Mouse (Mus musculus) brain, embryonic 18.5 days (tissue): ENCODE results near the gene Fxyd3.

Source experiments
- DNase-seq: peaks from one replicate; pipeline ENCODE4 v3.0.0-alpha.2; 2012; ENCODE audit warnings: low read depth, low spot score

Gene Fxyd3

DNA sequence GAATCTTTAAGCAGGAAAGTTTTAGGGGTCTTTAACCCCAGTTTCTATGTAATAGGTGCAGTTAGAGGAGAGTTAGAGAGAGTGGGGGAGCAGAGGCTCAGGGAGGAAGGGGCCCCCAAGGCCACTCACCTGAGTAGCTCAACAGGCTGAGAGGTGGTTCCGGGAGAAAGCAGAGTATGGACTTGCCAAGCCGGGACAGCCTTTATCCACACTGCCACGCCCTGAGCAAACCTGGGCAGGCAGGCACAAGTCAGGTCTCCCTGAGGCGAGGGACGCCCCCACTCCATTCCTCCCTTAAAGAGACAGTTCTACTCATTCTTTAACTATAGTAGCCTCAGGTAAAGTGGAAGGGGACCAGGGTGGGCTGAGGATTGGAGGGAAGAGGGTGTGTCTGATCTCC lies at the start of gene Fxyd3:
Gene Fxyd3, minus strand, starts transcription at position 213 of the 400 bp plus-strand sequence.
- DNase-seq: no peak

DNA sequence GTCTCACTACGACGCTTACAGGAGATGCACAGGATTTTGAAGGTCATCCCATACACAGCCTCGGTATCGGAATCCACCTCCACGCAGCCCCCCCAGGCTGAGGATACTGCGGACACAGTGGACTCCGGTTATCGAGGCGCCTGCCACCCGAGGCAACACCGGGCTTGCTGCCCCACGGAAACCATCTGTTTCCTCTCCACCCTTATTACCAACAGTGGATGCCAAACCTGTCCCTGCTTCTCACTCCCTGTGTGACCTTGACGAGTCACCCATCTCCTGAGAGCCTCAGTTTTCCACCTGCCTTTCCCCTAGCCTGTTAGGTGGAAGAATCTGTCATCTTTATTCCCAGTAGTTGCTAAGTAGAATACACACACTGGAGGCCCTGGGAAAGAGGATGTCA lies 48.6 kb upstream of the Fxyd3 start:
- no peak for DNase-seq

DNA sequence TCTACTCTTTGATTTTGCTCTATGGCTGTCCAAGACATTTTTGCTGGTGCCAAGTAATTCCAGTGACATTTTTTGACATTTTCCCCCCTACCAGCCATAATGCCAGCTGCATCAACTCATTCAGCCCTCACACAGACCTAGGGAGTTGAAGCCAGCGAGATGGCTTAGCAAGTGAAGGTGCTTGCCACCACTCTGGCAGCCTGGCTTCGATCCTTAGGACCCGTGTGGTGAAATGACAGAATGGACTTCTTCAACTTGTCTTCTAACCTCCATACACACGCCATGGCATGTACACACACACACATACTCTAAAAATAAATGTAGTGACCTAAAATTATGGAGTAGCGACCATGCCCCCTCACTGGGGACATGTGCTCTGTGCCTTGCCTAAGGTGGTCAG lies 47.9 kb upstream of the Fxyd3 start:
- no peak for DNase-seq

DNA sequence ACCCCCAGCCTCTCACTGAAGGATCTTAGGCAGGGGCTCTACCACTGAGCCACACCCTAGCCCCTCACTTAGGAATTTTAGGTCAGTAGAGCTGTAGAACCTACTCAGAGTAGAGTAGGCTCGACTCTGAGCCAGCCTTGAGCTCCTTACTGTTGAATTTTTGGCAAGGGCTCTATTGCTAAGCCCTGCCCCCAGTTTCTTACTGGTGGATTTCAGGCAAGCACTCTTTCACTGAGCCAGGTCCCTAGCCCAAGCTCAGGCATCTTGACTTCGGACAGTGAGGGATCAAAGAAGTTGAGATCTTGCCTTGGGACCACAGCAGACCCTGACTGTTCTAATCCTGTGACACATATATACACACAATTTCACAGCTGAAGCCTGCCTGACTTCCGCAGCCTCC lies 47.2 kb upstream of the Fxyd3 start:
- DNase-seq: no peak

DNA sequence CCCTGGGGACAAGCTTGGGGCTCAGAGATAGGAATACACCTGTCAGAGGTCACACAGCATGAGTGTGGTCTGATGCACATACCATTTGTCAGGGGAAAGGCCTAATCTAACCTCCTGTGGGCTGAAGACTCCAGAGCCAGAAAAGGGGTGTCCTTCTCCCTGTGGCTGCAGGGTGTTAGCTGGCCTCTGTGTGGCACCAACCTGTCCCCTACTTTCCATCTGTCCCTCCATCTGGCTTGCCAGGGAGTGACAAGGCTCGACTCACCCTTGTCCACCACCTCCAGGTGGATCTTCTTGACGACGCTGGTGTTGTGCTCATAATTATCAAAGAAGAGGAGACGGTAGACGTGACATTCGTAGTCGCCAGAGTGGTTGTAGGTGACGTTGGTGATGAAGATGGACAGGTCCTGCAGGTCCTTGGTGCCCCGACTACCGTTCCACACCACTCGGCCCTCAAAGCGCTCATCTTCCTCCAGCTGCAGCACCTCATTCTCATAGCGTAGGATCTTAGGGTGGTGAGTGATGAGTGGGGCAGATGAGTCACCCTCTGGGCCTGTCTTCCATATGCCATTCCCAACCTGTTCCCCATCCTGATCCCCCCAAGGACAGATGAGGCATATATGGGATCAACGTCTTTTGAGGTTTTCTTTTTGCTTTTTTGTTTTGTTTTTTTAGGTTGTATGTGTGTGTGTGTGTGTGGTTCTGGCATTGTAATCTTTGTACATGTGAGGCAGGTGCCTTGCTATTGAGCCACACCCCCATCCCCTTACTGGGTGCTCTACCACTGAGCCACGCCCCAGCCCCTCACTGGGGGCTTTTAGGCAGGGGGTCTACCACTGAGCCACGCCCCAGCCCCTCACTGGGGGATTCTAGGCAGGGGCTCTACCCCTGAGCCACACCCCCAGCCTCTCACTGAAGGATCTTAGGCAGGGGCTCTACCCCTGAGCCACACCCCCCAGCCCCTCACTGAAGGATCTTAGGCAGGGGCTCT lies 46.4 kb upstream of the Fxyd3 start:
- DNase-seq: no peak

DNA sequence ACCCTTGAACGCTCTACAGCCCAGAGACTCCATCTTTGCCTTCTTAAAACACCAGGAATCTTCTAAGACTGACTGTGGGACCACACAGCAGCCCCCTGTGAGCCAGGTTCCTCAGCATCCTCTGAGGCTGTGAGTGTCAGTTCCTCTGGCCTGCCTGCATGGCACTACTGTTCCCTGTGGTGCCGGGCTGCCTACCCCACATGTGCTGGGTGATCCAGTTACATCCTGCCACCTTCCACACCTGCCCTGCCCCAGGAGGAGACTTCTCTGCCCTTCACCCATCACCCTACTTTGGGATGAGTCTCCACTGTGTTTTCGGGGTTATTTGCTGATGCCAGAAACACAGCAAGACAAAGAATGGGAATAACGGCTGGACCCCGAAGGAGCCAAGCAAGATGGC lies 43.1 kb upstream of the Fxyd3 start:
- DNase-seq: no peak

DNA sequence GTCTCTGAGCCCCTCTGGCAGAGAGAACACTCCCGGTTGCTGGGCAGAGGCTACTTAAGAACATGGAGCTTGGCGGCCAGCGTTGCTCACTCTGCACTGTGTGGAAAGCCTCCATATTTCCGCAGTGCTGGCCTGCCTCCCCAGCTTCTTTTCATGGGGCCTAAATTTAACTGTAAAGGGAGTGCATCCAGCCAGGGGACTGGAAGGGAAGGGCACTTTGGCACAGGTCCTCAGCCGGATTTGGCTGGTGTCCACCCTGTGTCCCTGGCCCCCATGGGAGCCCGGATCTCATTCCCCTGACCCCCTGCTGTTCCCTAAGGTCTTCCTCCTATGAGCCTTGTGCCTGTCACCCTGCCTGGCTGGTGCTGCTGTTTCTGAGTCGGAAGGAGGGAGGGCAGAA lies 42.0 kb upstream of the Fxyd3 start:
- no peak for DNase-seq

DNA sequence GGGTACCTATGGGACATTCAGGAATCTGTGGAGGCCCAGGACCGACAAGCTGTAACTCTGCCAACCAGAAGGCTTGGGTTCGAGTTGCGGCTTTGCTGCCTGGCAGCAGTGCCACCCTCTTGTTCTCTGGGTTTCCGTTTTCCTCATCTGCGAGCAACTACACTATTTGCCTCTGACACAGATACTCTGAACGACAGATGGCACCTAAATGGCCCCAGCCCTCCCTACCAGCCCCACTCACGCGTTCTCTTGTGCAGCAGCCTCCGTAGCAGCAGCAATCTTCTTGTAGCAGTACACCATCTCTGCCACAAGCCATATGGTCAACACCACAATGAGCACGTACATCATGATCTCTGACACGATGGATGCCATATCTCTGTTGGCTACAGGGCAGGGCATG lies 41.0 kb upstream of the Fxyd3 start:
- no peak for DNase-seq

DNA sequence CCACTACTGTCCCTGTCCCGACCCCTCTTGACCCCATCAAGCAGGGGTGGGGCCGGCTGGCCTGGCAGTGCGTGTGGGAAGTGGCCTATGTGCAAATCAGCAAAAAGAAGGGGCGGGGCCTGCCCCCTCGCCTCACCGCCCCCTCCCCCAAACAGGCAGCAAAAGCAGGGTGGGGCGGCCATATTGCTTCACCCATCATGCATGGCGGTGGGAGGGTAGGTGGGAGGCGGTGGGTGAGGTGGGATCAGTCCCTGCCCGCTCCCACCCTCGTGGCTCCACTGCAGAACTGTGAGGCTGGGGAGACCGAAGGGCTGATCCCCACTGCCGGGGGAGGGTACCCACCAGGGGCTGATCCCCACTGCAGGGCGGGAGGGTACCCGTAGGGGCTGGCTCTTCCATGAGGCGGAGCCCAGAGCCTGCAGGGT lies 40.2 kb upstream of the Fxyd3 start:
- DNase-seq: no peak

DNA sequence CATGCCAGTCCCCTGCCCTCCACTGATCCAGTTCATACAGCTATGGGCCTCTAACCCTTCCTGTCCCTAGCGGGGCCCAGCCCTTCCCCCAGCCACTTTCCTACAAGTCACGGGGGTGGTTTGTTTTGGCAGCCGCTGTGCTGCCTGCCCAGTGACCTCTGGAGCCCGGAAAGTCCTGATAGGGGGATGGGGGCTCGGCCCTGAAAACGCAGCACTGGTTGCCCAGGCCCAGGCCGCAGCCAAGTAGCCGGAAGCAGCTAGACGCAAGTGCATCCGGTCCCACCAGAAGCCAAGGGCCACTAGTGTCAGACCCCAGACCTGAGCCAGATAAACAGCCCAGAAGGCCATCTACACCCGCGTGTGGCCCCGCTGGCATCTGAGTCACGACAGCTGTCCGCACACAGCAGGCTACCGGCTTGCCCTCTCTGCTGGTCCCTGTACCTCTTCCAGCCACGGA lies 39.1 kb upstream of the Fxyd3 start:
- DNase-seq: no peak

DNA sequence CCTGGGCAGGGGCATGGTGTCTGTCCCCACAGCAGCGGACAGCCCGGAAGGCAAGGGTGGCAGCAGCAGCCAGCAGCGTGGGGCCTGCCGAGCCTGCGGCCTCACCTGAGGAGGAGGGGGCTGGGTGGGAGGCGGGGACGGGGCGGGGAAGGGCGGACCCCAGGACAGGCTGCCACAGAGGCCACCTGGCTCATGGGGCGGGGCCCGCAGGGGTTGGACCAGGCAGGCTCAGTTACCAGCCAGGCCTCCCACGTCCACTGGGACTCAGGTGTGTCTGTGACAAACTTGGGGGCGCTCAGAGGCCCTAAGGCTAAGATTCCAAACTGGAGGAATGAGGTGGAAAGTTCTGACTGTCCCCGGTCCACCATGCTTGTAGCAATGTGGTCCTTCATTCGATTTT lies 38.7 kb upstream of the Fxyd3 start, which contains the start of gene Hpn:
Gene Hpn, minus strand, starts transcription at position 109 of the 400 bp plus-strand sequence.
- no peak for DNase-seq

DNA sequence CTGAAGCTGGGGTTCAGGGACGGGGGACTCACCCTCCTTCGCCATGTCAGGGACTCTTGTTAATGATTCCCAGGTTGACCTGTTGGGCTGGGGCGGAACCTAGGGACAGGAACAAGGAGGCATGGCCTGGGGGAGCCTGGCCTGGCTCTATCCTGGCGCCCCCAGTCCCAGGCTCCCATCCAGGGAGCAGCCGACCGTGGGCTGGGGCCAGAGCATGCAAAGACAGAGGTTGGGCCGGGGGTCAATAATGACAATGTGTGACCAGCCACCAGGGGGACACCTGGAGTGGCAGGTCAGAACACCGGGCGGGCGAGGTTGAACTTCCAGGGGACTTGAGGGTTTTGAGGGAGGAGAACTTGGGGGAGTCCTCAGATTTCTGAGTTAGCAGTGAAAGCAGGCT lies 38.1 kb upstream of the Fxyd3 start:
- DNase-seq: no peak

DNA sequence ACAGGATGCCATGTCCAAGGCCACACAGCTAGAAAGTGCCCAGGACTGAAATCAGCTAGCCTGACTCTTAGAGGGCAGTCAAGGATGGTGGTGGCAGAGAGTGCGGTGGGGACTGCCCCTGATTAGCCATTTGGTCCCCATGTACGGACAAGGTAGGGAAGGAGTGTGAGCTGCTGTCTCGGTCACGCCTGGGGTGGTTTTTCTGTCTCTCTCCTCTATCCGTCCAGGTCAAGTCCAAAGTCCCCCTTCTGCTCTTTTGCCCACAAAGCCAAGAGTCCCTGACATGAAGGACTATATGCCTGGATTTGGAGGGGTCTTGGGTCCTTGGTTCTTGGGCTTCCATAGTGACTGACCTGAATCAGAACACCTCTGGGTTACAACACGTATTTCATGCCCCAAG lies 37.3 kb upstream of the Fxyd3 start:
- DNase-seq: no peak

DNA sequence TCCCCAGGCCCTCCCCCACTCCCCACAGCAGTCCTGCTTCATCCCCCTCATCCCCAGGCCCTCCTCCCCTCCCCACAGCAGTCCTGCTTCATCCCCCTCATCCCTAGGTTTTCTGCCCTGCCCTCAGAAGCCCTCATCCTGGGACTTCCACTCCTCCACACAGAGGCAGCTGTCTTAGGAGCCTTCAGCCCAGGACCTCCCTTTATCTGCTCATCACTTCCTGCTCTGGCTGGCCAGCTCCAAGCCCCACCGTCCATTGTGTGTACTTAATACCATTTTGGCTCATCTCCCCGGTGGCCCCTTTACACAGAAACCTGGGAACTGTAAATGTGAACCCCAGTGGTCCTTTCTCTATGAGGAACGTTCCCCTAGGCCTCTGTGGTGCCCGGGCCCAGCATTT lies 35.5 kb upstream of the Fxyd3 start:
- no peak for DNase-seq

DNA sequence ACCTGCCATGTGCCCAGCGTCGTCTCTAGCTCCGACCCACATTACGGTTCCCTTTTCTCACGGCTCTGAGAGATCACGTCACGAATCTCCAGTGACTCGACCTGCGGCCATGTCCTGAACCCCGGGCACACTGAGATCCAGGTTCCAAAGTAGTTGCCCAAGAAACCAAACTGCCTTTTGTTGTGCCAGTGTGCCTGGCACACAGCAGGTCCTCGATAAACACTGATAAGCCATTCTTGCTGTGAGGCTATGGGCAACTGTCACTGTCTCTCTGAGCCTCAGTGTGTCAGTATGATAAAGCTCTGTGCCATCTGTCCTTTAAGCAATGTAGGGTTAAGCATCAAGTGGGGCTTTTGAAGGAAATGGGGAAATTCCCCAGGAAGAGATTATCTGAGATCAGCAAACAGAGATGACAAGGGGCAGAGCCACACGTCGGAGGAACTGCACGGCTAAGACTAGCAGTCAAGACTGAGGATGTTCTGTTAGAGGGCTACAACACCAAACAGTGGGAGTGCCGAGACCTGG lies 34.4 kb upstream of the Fxyd3 start:
- no peak for DNase-seq

DNA sequence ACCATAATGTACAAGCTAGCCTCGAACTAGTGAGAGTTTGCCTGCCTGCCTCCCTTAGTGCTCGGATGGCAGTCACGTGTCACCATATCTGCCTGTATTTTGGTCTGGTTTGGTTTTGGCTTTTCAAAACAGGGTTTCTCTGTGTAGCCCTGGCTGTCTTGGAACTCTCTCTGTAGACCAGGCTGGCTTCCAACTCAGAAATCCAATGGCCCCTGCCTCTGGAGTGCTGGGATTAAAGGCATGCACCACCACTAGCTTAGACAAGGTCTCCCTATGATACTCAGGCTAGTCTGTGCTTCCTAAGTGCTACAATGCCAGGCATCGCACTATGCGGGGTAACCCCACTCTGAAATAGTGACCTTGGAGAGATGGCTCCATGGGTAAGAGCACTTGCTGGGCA lies 33.3 kb upstream of the Fxyd3 start:
- no peak for DNase-seq

DNA sequence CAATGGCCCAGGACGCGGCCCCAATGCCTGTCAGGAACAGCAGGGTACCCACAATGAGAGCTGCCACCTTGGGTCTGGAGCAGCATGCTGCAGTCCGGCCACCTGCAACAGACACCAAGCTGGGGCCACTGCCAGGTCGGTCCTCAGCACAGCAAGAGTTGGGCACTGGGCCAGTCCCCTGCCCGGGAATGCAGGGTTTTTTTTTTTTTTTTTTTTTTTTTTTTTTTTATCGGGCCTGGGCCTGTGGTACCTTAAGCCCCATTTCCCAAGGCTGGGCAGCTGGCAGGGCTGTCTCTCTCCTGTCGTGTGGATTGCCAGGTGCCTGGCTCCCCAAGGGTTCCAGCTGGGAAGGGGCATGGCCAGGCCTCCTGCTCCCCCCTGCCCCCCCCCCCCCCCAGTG lies 32.6 kb upstream of the Fxyd3 start:
- no peak for DNase-seq

DNA sequence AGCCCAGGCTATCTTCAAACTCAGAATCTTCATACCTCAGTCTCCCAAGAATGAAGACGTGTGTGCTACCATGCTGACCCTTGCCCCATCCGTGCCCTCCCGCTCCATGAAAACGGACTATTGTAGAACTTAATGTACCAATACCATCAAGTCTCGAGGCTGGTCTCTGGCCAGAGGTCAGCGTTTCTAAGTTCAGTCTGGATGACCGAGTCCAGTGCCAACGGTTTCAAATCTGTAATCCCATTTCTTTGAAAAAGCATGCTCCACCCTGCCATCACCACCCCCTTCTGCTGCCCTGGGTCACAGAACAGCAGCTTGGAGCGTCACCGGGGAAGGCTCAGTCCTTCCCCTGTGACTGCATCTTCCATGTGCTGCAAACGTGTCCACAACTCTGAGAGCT lies 31.3 kb upstream of the Fxyd3 start:
- no peak for DNase-seq

DNA sequence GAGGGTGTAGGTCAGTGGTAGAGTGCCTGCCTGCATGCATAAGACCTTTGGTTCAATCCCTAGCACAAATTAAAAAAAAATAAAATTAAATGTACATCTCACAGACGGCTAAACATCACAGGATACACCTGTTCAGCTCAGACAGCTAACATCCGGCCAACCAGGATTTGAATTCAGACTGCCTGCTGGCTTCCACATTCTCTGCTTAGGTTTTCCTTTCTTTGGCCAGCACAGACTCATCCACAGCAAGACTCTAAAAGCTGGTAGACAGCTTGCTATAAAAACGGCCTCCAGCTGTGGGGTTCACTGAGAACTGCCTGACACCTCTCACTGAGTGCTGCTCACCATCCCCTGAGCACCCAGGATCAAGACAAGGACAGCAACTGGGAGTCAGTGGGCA lies 29.7 kb upstream of the Fxyd3 start:
- DNase-seq: no peak

DNA sequence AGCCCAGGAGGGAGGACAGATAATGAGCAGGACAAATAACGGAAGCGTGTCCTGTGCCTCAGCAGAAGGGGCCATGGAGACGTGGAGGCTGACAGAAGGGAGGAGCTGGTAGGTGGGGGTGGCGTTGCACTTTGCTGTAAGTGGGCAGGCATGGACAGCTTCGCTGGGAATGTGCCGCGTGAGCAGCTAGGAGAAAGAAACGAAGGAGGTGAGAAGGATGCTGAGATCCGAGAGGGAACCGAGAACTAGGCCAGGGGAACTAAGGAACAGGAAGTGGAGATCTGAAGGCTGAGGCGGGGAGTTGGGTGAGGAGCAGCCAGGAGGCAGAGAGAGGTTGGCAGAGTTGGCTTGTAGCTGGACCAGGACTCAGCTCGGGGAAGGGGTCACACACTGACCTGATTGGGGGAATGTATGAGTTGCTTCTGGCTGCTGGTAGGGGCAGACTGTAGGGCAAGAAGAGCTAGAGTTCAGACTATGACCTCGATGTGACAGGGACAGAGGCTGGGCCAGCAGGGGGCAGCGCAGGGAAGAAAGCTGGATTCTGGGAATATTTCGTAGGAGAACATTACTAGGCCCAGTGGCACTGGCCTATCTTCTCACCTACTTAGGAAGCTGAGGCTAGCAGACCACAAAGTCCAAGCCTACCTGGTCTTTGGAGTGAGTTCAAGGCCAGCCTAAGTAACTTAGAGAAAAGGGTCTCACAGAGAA lies 28.7 kb upstream of the Fxyd3 start:
- DNase-seq: no peak

DNA sequence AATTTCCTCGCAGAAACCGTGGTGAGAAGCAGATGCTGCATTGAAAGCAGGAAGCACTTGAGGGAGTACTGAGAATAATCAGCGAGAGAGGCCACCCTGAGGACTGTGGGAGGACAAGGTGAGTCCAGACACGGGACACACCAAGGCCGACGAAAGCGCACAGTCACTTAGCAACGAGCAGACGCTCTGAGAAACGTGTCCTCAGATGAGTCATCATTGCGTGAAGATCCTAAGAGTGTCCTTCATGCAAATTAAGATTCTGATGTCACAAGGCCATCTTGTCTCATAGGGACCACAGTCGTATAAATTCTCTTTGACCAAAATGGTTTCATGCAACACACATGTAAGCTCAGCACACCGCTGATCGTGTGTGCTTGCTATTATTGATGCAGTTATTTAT lies 24.3 kb upstream of the Fxyd3 start:
- no peak for DNase-seq

DNA sequence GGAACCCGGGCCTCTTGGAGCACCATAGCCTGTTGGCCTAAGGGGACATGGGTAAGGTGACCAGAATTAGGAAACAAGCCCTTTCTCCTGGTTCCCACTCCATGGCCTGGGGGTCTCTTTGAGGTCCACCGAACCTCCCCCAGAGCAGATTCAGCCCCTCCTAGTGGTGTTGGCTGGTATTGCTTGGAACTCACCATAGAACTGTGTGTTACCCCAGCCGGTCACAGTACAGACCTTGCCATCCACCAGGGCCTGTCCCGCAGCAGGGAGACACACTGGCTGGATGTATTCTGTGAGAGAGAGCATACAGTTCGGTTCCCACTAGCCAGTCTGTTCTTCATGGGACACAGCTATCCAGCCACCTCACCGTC lies 23.1 kb upstream of the Fxyd3 start:
- DNase-seq: no peak
